Mouse (Mus musculus) cerebellum, adult 9-11 months (tissue): Measurements from ENCODE around the gene Tenm3.

ENCODE experiments used
- DNase-seq: peaks from one replicate; pipeline ENCODE4 v3.0.0; 2022

Gene Tenm3

GRCm38 (mm10) chr8:48232927-48233326 lies 610.8 kb downstream of the Tenm3 start:
- no peak for DNase-seq

GRCm38 (mm10) chr8:48231882-48232281 lies 611.9 kb downstream of the Tenm3 start:
- no peak for DNase-seq

DNA sequence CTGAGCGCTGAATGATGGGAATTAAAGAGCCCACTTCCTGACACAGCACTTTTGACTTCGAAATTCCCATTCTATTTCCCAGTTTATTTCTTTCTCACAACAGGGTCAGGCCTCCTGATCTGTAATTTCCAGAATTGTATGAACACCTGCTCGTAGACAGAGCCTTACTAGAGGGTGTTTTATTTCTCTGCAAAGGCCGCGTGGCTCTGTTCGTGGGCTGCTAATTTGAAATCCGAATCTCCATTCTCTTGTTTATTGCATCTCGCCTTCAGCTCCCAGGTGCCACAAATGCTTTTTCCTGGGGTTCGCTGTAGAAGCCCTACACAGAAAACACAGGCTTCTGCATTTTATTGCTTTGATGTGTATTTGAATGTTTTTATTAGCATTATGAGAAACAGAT lies 612.4 kb downstream of the Tenm3 start:
- DNase-seq: no peak

DNA sequence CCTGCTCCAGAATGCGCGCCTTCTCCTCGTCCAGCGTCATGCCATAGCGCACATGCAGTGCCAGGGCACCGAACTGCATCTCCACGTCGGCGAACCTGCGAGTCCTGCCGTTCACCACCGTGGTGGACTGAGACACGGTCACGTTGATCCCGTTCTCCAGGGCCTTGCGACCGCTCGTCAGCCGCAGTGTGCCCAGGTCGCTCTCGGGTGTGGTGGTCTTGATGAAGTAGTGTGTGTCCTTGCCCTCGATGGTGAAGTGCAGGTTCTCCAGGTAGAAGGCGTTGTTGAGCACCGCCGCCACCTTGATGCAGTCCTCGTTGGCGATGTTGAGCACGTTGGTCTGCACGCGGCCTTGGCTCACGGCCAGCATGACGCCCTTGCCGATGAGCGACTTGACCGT lies 615.1 kb downstream of the Tenm3 start:
- no peak for DNase-seq

- DNase-seq: no peak
These were observed 619.0 kb downstream of the Tenm3 start for GRCm38 (mm10) chr8:48224753-48225152.

GRCm38 (mm10) chr8:48222429-48222769 lies 621.4 kb downstream of the Tenm3 start:
- DNase-seq: peak; percentile 40

GRCm38 (mm10) chr8:48221724-48222428 lies 621.9 kb downstream of the Tenm3 start:
- no peak for DNase-seq

- DNase-seq: no peak
These were observed 622.4 kb downstream of the Tenm3 start for GRCm38 (mm10) chr8:48221304-48221703.

DNA sequence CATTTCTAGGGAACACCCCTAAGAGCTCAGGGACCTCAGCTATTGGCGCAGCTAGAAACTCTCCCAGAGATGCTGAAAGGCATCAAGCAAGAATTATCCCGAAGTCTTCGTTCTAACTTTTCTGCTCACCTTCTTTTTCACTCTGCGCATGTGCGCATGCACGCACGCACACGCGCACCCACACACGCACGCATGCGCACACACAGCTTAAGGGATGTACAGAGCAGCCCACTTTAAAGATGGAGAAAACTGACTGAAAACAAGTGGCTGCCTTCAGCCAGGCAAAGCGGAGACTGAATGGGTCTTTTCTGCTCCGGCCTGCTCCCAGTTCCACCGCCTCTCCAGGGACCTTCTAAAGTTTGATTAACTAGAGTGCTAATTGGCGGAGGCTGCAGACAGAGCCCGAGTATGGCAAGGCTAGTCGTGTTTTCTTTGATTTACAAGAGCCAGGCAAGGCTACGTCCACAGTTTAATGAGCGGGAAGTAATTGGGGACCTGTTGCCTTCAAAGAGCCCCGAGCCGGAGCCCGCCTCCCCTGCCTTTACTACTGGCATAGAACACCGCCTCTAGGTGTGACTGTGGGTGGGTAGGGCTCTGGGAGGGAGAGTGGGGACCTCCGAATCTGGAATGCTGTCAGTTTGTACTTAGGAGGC lies 623.1 kb downstream of the Tenm3 start:
- no peak for DNase-seq

GRCm38 (mm10) chr8:48215071-48215501 lies 628.7 kb downstream of the Tenm3 start:
- DNase-seq: no peak

DNA sequence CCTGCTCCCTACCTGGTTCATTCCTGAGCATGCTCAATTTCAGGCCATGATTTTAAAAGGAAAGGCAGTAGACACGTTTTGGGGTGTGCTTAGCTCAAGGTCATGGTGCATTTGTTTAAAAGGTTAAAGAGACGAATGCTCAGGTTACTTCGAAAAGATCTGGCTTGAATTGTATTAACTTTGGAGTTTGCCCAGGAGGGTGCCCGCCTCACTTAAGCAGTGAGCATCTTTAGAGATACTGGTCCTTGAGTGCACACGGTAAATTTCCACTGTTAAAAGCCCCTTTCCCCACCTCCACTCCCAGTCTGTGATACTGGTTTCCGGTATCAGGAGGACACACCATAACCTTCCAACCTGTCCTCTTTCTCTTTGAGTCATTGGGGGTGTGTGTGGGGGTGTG lies 629.4 kb downstream of the Tenm3 start:
- no peak for DNase-seq

DNA sequence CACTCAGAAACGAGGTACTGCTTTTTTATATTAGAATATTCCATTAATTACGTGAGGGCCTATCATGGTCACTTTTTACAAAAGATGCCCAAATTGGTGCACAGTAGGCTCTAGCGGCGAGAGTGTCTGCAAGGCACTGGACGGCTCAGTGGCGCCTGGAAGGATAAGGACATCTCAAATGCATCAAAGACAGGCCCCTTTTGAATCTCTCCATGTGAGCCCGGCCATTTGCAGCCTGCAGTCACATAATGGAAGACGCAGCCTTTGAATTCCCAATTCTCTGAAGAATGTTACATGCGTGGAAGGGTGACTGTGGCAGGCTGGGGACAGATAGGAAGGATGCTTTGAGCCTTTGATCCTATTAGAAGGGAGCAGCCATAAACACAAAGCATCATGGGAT lies 631.8 kb downstream of the Tenm3 start:
- DNase-seq: no peak

DNA sequence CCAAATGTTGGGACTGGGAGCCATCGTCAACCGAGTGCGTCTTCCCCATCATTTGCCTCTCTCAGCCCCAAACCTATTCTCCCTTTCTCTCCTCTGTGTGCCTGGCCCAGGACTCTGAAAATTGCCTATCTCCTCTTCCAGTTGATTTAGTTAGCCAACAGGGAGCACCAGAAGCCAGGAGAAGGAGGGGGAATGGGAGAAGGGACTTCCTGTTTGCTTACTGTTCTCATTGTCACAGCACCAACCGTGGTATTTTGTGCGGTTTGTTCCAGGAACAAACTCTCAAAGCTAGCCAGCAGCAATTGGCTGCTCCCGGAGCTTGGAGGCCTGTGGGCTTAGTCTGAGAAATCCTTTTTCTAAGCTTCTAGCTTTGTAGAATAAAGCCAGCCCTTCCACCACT lies 636.2 kb downstream of the Tenm3 start:
- no peak for DNase-seq

DNA sequence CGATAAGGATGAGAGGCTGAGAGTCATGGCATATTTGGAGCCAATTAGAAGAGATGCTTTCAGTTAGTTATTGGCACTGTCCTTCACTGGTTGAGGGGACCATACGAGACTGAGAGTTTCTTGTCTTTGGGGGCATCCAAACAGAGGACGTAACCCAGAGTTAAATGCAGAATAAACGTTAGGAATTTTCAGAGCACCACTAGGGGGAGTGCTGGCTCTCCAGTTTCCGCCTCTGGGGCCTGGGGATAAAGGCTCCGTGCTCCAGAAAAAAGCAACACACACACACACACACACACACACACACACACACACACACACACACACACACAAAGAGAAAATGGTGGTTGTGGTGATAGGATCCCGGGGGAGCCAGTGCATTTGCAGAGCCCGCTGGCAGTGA lies 636.8 kb downstream of the Tenm3 start:
- DNase-seq: no peak

DNA sequence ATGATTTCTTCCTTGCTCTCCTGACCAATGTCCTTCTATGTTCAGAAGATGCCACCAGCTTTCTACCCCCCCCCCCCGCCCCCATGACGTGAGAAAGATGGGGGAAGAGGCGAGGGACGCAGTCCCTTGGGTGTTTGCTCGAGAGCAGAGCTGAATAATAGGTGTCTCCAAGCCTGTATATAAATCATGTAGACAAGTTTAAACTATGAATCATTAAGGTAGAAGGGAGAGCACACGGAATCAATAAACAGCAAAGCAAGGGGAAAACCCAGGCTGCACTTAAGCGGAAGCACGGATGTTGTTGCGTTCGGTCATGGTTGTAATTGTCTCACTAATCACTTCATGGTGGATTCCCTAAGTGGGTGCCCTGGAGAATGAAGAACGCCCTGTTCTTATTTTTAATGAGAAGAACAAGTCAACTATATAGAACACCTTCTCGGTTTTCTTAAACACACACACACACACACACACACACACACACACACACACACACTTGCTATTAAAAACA lies 638.9 kb downstream of the Tenm3 start:
- no peak for DNase-seq

DNA sequence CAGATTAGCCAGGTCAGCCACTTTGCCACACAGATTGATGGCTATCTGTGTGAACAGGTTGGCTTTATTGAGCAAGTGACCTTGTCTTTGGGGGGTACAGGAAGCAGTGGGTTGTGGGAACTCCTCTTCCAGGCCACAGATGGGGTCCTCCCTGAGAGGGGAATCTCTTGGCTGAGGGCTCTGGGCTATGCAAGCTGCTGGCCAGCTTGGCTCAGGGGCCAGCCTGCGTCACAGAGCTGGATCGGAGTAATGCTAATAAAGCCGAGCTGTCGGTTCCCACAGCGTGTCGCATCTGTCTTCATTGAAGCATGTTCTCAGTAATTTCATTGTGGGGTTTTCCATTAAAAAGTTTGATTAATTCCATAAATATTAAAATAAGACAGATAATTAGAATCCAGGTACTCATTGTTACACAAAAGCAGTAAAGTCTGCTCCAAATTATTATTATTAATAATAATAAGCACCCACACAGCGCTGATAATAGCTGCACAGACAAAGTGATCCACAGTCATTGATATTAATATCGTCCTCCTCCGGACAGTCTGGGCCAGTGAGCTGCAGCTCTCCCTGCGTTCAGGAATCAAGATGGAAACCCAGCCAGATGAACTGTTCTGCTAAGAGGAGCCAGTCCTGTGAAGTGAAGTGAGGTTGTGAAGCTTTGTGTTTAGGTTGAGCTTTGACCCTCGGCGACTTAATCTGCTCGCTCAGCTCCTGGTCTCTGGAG lies 639.5 kb downstream of the Tenm3 start:
- DNase-seq: no peak

DNA sequence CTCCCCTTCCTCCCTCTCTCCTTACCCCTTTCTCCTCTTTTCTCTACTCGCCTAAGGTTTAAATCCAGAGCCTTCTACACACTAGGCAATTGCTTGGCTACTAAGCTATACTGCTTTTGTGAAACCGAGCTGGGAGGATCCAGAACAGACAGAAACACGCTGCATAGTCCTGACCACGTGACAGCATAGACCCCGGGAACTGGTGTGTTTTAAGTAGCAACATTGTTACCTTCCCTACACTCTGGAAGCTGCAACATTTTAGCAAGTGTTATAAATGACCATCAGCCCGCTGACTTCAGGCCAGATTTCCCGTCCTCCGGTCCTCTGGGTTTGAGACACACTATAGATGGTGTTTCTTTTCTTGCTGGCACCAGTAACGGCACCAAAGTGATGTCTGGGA lies 640.1 kb downstream of the Tenm3 start:
- no peak for DNase-seq

- DNase-seq: no peak
These were observed 640.6 kb downstream of the Tenm3 start for GRCm38 (mm10) chr8:48203161-48203560.

GRCm38 (mm10) chr8:48202632-48203031 lies 641.1 kb downstream of the Tenm3 start:
- DNase-seq: no peak

DNA sequence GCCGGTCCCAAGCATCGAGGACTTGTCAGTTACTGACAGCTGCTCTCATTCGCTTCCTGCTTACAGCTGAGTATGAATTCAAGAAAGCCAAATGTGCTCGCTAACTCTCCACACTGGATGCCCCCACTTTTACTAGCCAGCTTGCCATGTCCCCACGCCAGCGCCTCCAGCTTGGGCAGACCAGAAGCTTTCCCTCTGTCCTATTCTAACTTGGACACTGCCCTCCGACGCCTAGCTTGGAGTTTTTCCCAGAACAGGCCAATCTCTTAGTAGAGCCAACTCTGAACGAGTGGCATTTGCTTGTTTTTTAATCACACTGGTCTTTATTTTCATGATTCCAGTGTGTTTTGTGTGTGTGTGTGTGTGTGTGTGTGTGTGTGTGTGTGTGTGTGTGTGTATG lies 644.6 kb downstream of the Tenm3 start:
- no peak for DNase-seq

DNA sequence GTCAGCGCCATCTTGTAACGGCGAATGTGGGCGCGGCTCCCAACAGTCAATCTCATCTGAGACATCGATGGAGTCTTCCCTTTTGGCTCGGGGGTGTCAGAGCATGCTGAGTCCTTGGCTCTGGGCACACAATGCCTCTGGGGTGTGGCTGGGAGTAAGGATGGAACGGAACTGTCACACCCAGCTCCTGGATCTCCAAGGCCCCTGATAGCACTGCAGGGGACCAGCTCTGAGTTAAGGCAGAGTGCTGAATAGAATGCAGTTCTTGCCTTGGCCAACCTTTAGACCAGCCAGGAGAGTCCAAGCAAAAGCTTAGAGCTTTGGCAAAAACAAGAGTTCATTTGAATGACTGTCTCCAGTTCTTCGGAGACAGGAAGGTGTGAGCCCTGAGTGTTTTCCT lies 647.8 kb downstream of the Tenm3 start:
- no peak for DNase-seq

DNA sequence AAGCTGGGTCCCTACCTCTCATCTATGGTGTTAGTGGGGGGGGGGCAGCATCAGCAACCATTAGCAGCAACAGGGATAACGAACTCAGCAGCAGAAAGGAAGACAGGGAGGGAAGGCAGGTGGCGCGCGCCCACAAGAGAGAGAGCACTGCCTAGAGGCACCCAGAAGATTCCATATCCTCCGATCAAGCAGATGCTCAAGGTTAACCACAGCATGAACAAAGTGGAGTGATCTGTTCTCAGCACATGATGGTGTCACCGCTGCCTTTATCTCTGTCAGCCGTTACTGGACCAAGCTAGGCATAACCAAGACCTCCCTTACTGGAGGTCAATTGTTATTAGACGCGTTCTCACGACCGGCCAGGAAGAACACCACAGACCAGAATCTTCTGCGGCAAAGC lies 655.2 kb downstream of the Tenm3 start:
- no peak for DNase-seq

- no peak for DNase-seq
These were observed 660.0 kb downstream of the Tenm3 start for GRCm38 (mm10) chr8:48183758-48184157.

GRCm38 (mm10) chr8:48181000-48181399 lies 662.8 kb downstream of the Tenm3 start:
- no peak for DNase-seq
